Mouse (Mus musculus) forebrain, embryonic 13.5 days (tissue): Measurements from ENCODE around the gene Cldnd2. TPM values are rescaled to one million over a fixed set of nuclear protein-coding genes. Genes with fewer than 3 reads are reported as not detected.
"Not testable (repeated sequence)": the region's sequence is repeated elsewhere in the genome, so short reads cannot be mapped to it uniquely, and the experiment has no call there.

Experiments used
- ATAC-seq: fragments of 200-750 bp; cut with Nextera tagmentation; 2 replicates; pipeline ENCODE4 v1.8.0; 2017
- H3K27ac ChIP-seq: fragments of 300-500 bp; sonication (generic); 2 replicates; pipeline ENCODE4 v1.5.1; 2015; ENCODE audit warnings: inconsistent platforms, mild to moderate bottlenecking, moderate library complexity
- H3K27me3 ChIP-seq: fragments of 300-500 bp; sonication (generic); 2 replicates; pipeline ENCODE4 v1.6.1; 2015; ENCODE audit warnings: mild to moderate bottlenecking, inconsistent platforms
- H3K36me3 ChIP-seq: fragments of 300-500 bp; sonication (generic); 2 replicates; pipeline ENCODE4 v1.6.1; 2015; ENCODE audit warnings: mild to moderate bottlenecking, inconsistent platforms; ENCODE audit not compliant: poor library complexity, severe bottlenecking
- H3K4me1 ChIP-seq: fragments of 300-500 bp; sonication (generic); 2 replicates; pipeline ENCODE4 v1.6.1; 2015; ENCODE audit warnings: inconsistent platforms
- H3K4me2 ChIP-seq: fragments of 300-500 bp; sonication (generic); 2 replicates; pipeline ENCODE4 v1.6.1; 2015; ENCODE audit warnings: inconsistent platforms, mild to moderate bottlenecking, moderate library complexity
- H3K4me3 ChIP-seq: fragments of 300-500 bp; sonication (generic); 2 replicates; pipeline ENCODE4 v1.5.1; 2015; ENCODE audit warnings: mild to moderate bottlenecking, inconsistent platforms
- H3K9ac ChIP-seq: fragments of 300-500 bp; sonication (generic); 2 replicates; pipeline ENCODE4 v1.6.1; 2015; ENCODE audit warnings: mild to moderate bottlenecking, inconsistent platforms
- H3K9me3 ChIP-seq: fragments of 300-500 bp; sonication (generic); replicated peaks from 2 replicates; pipeline ENCODE4 v1.6.1; 2016; ENCODE audit warnings: inconsistent platforms
- WGBS: fragments of 180-500 bp; shearing (Covaris S2); methylation state at CpG from one replicate; pipeline ENCODE4 v1.1.7; 2015; 5-methylcytosine and 5-hydroxymethylcytosine counted together
- polyA plus RNA-seq: library from polyadenylated mRNA; unstranded; fragments of >200 nt; fragmentation: Nextera tagmentation; extraction: Ambion mirVana; gene quantifications from 2 replicates; pipeline ENCODE4 v1.2.1, GENCODE M21; 2015

Cldnd2 gene
- polyA plus RNA-seq: not detected in 2 replicates

GRCm38 (mm10) chr7:43440482-43440881, at the start of gene Cldnd2:
TSS of gene Cldnd2 (plus strand) at chr7:43440782.
- Histone ChIP-seq H3K4me2 (no peak within 1 kb of the TSS), H3K4me3 (no peak within 1 kb of the TSS), H3K4me1 (peaks cover 21% of the 10 kb centered on the region), H3K9me3 (no peaks in the 10 kb centered on the region), H3K27ac (no peak within 1 kb of the TSS), H3K9ac (no peak within 1 kb of the TSS), H3K27me3 (0 out of 2 replicates have a peak, but pooled peaks cover 2% of the 10 kb centered on the region), H3K36me3 (no peaks in the 10 kb centered on the region)
- WGBS: 82% methylated on average over 6 of the region's 6 CpGs
- ATAC-seq: no peak

DNA sequence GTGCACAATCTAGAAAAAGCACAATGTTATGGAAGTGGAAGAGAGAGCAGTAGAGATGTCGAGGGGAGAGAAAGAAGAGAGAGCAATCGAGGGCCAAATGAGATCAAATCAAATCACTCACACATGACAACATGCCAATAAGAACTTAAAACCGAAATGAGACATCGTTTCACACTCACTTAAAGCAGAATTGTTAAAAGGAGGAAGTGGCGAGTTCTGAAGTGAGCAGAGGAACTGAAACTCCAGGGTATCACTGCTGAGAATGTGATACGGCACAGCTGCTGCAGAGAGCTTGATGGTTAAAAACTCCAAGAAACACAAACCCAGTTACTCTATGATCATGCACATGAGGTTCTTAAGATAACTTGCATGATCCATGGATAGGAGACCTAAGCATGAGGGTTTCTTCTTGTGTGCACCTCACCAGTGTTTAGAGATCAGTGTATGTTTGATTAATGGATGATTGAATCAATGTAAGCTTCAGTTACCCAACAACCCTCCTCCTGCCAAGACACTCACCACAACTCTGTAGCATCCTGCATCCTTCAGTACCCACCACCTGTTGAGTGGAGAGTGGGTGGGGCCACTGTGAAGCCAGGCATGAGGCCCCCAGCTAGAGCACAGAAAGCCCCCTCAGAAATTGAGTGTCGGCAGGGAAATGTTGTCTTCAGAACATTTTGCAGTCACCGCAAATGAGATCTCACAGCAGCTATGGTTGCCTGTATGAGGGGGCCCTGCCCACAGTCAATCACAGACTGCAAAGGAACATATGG, 48.0 kb upstream of the Cldnd2 start:
- Histone ChIP-seq H3K27me3 (no peaks in the 10 kb centered on the region), H3K9me3 (no peaks in the 10 kb centered on the region; the same call in 1 of the 2 replicates), H3K9ac (no peak overlapping the region), H3K4me3 (no peak overlapping the region), H3K4me2 (no peak overlapping the region), H3K36me3 (no peaks in the 10 kb centered on the region), H3K27ac (no peak overlapping the region), H3K4me1 (no peaks in the 10 kb centered on the region)
- WGBS: 86% methylated on average over 8 of the region's 8 CpGs
- ATAC-seq: no peak

GRCm38 (mm10) chr7:43399501-43399900, 41.1 kb upstream of the Cldnd2 start:
- no peaks in the 10 kb centered on the region for H3K36me3 ChIP-seq
- H3K9me3 ChIP-seq: no peaks in the 10 kb centered on the region
- H3K4me2 ChIP-seq: no peak overlapping the region
- H3K27ac ChIP-seq: no peak overlapping the region
- no peaks in the 10 kb centered on the region for H3K4me1 ChIP-seq
- H3K9ac ChIP-seq: no peak overlapping the region
- ATAC-seq: no peak
- 85% methylated on average over 2 of the region's 2 CpGs for WGBS
- no peaks in the 10 kb centered on the region for H3K27me3 ChIP-seq
- no peak overlapping the region for H3K4me3 ChIP-seq

GRCm38 (mm10) chr7:43402718-43403117, 37.9 kb upstream of the Cldnd2 start:
- no peaks in the 10 kb centered on the region for H3K36me3 ChIP-seq

GRCm38 (mm10) chr7:43407573-43407972, 33.0 kb upstream of the Cldnd2 start:
- H3K36me3 ChIP-seq: no peaks in the 10 kb centered on the region
- 80% methylated on average over 3 of the region's 3 CpGs for WGBS
- H3K4me3 ChIP-seq: no peak overlapping the region
- H3K9me3 ChIP-seq: no peaks in the 10 kb centered on the region
- no peak overlapping the region for H3K9ac ChIP-seq
- H3K4me1 ChIP-seq: no peaks in the 10 kb centered on the region
- H3K27me3 ChIP-seq: no peaks in the 10 kb centered on the region
- H3K4me2 ChIP-seq: no peak overlapping the region
- ATAC-seq: no peak
- no peak overlapping the region for H3K27ac ChIP-seq

More at GRCm38 (mm10) chr7:43402718-43403117, 37.9 kb upstream of the Cldnd2 start:
- Histone ChIP-seq H3K27me3 (no peaks in the 10 kb centered on the region), H3K9ac (no peak overlapping the region), H3K27ac (no peak overlapping the region), H3K4me1 (no peaks in the 10 kb centered on the region), H3K9me3 (no peaks in the 10 kb centered on the region), H3K4me3 (no peak overlapping the region), H3K4me2 (no peak overlapping the region)
- no peak for ATAC-seq
- 54% methylated on average over 2 of the region's 2 CpGs for WGBS

GRCm38 (mm10) chr7:43408131-43408553, 32.4 kb upstream of the Cldnd2 start, which contains the start of gene Siglecg:
TSS of gene Siglecg (plus strand) at chr7:43408204.
- ATAC-seq: no peak
- Histone ChIP-seq H3K4me1 (no peaks in the 10 kb centered on the region), H3K27ac (no peak within 1 kb of the TSS), H3K9ac (no peak within 1 kb of the TSS), H3K27me3 (no peaks in the 10 kb centered on the region), H3K4me3 (no peak within 1 kb of the TSS), H3K9me3 (no peaks in the 10 kb centered on the region), H3K4me2 (no peak within 1 kb of the TSS), H3K36me3 (no peaks in the 10 kb centered on the region)
- 91% methylated on average over 4 of the region's 4 CpGs for WGBS

GRCm38 (mm10) chr7:43409084-43409483, 31.5 kb upstream of the Cldnd2 start:
- no peaks in the 10 kb centered on the region for H3K4me1 ChIP-seq
- H3K27me3 ChIP-seq: no peaks in the 10 kb centered on the region
- no peak overlapping the region for H3K4me2 ChIP-seq
- no peak overlapping the region for H3K27ac ChIP-seq
- no peak for ATAC-seq
- no peaks in the 10 kb centered on the region for H3K9me3 ChIP-seq
- 88% methylated on average over 3 of the region's 3 CpGs for WGBS
- no peak overlapping the region for H3K9ac ChIP-seq
- H3K36me3 ChIP-seq: no peaks in the 10 kb centered on the region
- H3K4me3 ChIP-seq: no peak overlapping the region

GRCm38 (mm10) chr7:43411724-43412123, 28.9 kb upstream of the Cldnd2 start:
- H3K4me2 ChIP-seq, H3K4me1 ChIP-seq, H3K36me3 ChIP-seq, H3K27ac ChIP-seq, ATAC-seq, H3K9me3 ChIP-seq, H3K4me3 ChIP-seq, H3K27me3 ChIP-seq, H3K9ac ChIP-seq: not testable (repeated sequence)
- 31% methylated on average over 4 of the region's 4 CpGs for WGBS

GRCm38 (mm10) chr7:43417298-43417697, 23.3 kb upstream of the Cldnd2 start:
- Histone ChIP-seq H3K36me3 (no peaks in the 10 kb centered on the region), H3K9ac (no peak overlapping the region), H3K27ac (no peak overlapping the region), H3K4me3 (no peak overlapping the region), H3K4me1 (no peaks in the 10 kb centered on the region), H3K4me2 (no peak overlapping the region), H3K27me3 (no peaks in the 10 kb centered on the region), H3K9me3 (peaks cover 8% of the 10 kb centered on the region; the same call in 1 of the 2 replicates)
- ATAC-seq: no peak
- WGBS: 87% methylated on average over 10 of the region's 10 CpGs

DNA sequence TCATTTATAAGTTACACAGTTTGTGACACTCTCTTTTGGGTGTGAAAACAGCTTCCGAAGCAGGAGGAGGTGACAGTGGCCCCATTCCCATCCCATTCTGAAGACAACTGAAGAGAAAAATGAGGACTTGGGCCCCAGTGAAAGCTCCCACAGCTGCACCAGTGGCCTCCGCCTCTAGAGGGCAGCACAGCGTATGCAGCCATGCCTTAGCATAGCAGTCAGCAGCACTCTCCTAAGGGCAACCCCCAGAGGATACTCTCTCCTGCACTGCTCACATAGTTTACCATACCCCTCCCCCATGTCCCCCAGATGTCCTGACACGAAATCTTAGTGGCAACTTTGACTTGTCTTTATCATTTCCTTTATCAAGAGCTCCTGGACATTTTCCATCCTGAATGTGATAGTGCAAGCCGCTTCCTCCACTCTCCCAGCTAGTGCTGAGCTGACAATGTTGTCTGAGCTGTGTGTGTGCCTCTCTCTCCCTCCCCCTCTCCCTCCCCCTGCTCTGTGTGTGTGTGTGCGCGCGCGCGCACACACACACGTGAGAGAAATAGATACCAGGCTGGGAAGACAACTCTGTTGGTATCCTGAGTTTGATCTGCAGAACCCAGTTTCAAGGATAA, 17.5 kb upstream of the Cldnd2 start:
- H3K27ac ChIP-seq: no peak overlapping the region
- WGBS: 13% methylated on average over 11 of the region's 11 CpGs

GRCm38 (mm10) chr7:43423991-43424625, 16.5 kb upstream of the Cldnd2 start:
- H3K9ac ChIP-seq: no peak overlapping the region
- no peak for ATAC-seq
- H3K36me3 ChIP-seq: no peaks in the 10 kb centered on the region
- H3K27me3 ChIP-seq: no peaks in the 10 kb centered on the region
- H3K27ac ChIP-seq: no peak overlapping the region
- WGBS: 62% methylated on average over 3 of the region's 3 CpGs
- H3K9me3 ChIP-seq: no peaks in the 10 kb centered on the region
- H3K4me1 ChIP-seq: peaks cover 6% of the 10 kb centered on the region; the same call in 1 of the 2 replicates
- no peak overlapping the region for H3K4me2 ChIP-seq
- H3K4me3 ChIP-seq: no peak overlapping the region

More for the DNA sequence above, 17.5 kb upstream of the Cldnd2 start:
- ATAC-seq: peak; percentile 92
- 0 out of 2 replicates have a peak, but pooled peaks cover 2% of the 10 kb centered on the region for H3K9me3 ChIP-seq
- H3K36me3 ChIP-seq: no peaks in the 10 kb centered on the region
- H3K4me2 ChIP-seq: peak overlapping the region; percentile 24
- no peaks in the 10 kb centered on the region for H3K27me3 ChIP-seq
- H3K4me3 ChIP-seq: no peak overlapping the region
- H3K9ac ChIP-seq: no peak overlapping the region
- H3K4me1 ChIP-seq: peaks cover 6% of the 10 kb centered on the region; the same call in 1 of the 2 replicates

DNA sequence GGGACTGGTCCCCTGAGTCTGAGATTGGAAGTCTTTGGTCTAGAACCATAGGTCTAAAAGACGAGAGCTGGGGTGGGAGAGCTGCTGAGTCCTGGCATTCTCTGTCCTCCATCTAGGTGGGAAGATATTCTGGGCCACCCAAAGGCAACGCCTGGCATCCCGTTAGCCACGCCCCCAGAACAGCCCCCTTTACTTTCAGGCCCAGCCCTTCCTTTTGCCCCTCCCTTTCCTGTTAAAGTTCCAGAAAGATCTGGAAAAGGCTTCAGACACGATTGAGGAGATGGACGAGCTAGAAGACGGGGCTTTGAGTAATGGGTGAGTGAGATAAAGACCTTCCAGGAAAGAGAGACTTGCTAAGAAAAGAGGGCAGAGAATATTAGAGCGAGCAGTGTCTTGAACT, 13.2 kb upstream of the Cldnd2 start, which contains the start of gene Lim2:
Lim2 (plus strand) TSS at position 265 of the 400 bp plus-strand sequence.
- Histone ChIP-seq H3K36me3 (no peaks in the 10 kb centered on the region), H3K27me3 (no peaks in the 10 kb centered on the region), H3K9ac (no peak within 1 kb of the TSS), H3K4me2 (no peak within 1 kb of the TSS), H3K27ac (no peak within 1 kb of the TSS), H3K4me3 (no peak within 1 kb of the TSS), H3K4me1 (peaks cover 6% of the 10 kb centered on the region; the same call in 1 of the 2 replicates), H3K9me3 (no peaks in the 10 kb centered on the region)
- ATAC-seq: no peak
- whole genome bisulfite sequencing: 90% methylated on average over 8 of the region's 8 CpGs
